Mouse (Mus musculus) G1E (cell line): ENCODE data around the gene Fopnl.

Experiments used
- CTCF ChIP-seq: IDR thresholded peaks from 2 replicates; pipeline ENCODE4 v1.5.1; 2012; ENCODE audit warnings: low read depth, low read length, inconsistent platforms, mixed read lengths
- POLR2AphosphoS5 ChIP-seq: IDR thresholded peaks from 2 replicates; pipeline ENCODE4 v1.6.1; 2012; ENCODE audit warnings: low read depth, low read length, inconsistent platforms; ENCODE audit not compliant: insufficient replicate concordance

DNA sequence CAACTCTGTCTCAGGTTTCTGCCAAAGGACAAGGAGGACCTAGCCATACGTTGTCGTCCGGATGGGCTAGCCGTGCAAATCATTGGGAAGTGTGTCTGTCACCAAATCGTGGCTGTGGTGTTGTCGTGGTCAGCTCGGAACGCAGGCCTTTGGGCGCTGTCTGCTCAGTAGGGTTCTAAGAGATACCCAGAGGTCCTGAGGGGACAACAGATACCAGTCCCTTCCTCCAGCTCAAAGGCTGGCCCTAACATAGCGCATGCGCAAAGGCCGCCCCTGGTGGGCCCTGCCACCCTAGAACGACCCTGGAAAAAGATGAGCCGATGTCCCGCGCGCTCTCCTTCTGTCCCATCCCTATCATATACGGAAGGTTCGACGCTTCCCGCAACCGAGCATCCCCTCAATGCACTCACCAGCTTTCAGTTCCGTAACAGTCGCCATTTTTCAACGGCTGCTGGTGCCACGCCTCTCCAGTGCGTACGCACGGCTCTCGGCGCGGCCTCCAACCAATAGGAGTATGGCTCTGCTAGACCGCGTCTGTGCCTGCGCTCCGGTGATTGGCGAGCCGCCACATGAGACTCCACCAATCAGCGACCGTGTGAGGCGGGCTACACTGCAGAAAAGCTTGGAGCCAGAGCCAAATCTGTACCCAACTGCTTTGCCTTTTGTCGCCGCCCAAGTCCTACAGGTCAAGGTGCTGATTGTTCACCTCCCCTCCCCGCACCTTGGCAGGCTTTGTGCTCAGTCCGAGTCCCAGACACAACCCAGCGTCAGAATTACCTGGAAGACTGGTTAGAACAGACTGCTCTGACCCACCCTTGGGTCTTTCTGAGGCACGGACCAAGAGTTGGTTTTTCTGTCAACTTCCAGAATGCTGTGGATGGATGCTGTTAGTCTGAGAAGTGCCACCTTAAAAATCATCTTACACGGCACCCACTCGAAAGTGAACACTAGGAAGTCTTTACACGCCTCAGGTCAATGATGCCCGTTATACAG lies at the start of gene Fopnl:
- TF ChIP-seq CTCF (no peak), POLR2AphosphoS5 (no peak)
